8 mouse cellular contexts compared by ENCODE assay signal in the genomic region with DNA sequence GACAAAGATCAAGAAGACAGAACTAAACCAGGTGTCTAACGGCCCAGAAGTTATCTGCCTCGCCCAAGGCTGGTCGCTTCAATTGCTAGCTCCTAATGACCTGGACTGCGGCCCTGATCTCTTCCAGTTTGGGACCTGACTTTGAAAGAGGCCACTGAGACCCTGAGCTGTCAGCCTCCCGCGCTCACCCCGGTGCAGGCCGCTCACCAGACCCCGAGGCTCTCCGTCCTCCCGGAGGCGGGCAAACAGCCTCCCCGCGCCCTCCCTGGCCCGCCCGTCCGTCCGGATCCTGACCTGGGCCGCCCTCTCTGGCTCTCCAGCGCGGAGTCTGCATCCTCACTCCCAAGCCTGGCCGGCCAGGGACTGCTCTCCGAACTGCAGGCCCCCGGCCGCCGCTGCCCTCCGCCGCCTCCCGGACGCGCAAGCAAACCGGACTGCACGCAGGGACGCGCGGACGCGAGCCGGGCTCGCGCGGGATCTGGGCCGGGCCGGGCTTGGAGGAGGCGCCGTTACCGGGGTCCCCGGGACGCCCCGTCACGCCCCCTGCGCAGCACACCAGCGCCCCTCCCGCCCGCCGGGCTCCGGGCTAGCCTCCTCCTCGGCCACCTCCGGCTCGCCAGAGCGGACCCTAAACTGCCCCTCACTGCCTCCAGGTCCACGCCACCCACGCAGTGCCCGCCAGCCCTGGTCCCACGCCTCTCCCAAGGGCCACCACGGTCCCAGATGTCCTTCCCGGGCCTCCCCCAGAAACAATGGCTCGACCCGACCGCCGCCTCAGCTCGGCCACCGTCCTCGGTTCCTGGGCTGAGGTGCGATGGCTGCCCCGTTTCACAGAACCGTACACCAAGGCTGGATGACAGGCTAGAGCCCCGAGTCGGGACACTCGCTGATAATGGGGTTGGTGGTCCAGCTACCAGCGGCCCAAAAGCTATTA. TPM values are rescaled to one million over a fixed set of nuclear protein-coding genes. Genes with fewer than 3 reads are reported as not detected.
DNase-seq lines count a peak whose midpoint lies in the region; ATAC-seq and TF ChIP-seq lines count a peak whose summit lies in the region.

No protein-coding gene starts in this region.

- H3K36me3 ChIP-seq in hindbrain, embryonic 10.5 days: no peaks in the 10 kb centered on the region
- H3K36me3 ChIP-seq in lung, postnatal 0 days (ENCODE audit: insufficient read depth, low read length): no peaks in the 10 kb centered on the region

- ATAC-seq in frontal cortex, adult (ENCODE audit: low TSS enrichment): peak; percentile 6; the same call in 1 of the 2 replicates
- ATAC-seq in lung, postnatal 0 days: peak; percentile 50

- H3K4me2 ChIP-seq in lung, postnatal 0 days (replicated peaks; ENCODE audit: low read depth, low read length): peak overlapping the region; percentile 94

- H3K4me3 ChIP-seq in hindbrain, embryonic 10.5 days: peak overlapping the region; percentile 98
- peak overlapping the region; percentile 80 for H3K4me3 ChIP-seq in lung, postnatal 0 days (ENCODE audit: low read depth, low read length)

- TF ChIP-seq EP300 in lung, postnatal 0 days (IDR thresholded peaks at IDR 0.05): no peak

- peak; percentile 5 for DNase-seq in ES-CJ7 (ENCODE audit: low read depth, low spot score)
- peak; percentile 66 to 79 for DNase-seq in cerebellum, adult 18-20 months
- DNase-seq in hindbrain, embryonic 10.5 days (ENCODE audit: low spot score): peak; percentile 77
- peak; percentile 69 to 81 for DNase-seq in layer of hippocampus, postnatal 10 days (ENCODE audit: low spot score in 2 of 2)
- peak; percentile 80 for DNase-seq in lung, postnatal 0 days (ENCODE audit: low spot score)
- DNase-seq in ovary, postnatal 14 days (ENCODE audit: low spot score): peak; percentile 62
- DNase-seq in thymus, postnatal 25 days: peak; percentile 26

- H3K9me3 ChIP-seq in hindbrain, embryonic 10.5 days: no peaks in the 10 kb centered on the region
- no peaks in the 10 kb centered on the region for H3K9me3 ChIP-seq in lung, postnatal 0 days (ENCODE audit: low read length)

- peak overlapping the region; percentile 83 for H3K9ac ChIP-seq in lung, postnatal 0 days (replicated peaks; ENCODE audit: low read depth)

- TF ChIP-seq CTCF in lung, postnatal 0 days (IDR thresholded peaks at IDR 0.05): peak; percentile 27

- peaks cover 57% of the 10 kb centered on the region for H3K4me1 ChIP-seq in hindbrain, embryonic 10.5 days (replicated peaks)
- H3K4me1 ChIP-seq in lung, postnatal 0 days (ENCODE audit: insufficient read depth, low read depth, low read length): peaks cover 27% of the 10 kb centered on the region; the same call in 1 of the 2 replicates

- H3K27ac ChIP-seq in hindbrain, embryonic 10.5 days: peak overlapping the region; percentile 95
- H3K27ac ChIP-seq in lung, postnatal 0 days (ENCODE audit: low read length): peak overlapping the region; percentile 97

- H3K27me3 ChIP-seq in hindbrain, embryonic 10.5 days (ENCODE audit: insufficient read depth, poor library complexity, severe bottlenecking): peaks cover 13% of the 10 kb centered on the region
- H3K27me3 ChIP-seq in lung, postnatal 0 days (replicated peaks; ENCODE audit: insufficient read depth, low read length): no peaks in the 10 kb centered on the region

- WGBS in hindbrain, embryonic 10.5 days: under 1% methylated on average over 81 of the region's 81 CpGs
- WGBS in lung, postnatal 0 days: under 1% methylated on average over 67 of the region's 81 CpGs

RNA-seq across cellular contexts. Expression of gene Trio, which starts 1.4 kb away (rescaled TPM):
- polyA plus RNA-seq in hindbrain, embryonic 10.5 days (2016; fragmentation: Nextera tagmentation; extraction: Ambion mirVana): 25.3 and 25.5 TPM in 2 replicates
- total RNA-seq in layer of hippocampus, postnatal 10 days (2021): 100 to 1,000 TPM; 206 to 216 TPM
- polyA plus RNA-seq in lung, postnatal 0 days (2015; fragmentation: Nextera tagmentation; extraction: Ambion mirVana): 15.6 and 18.4 TPM in 2 replicates

Comparison
In these comparisons a context has a peak if more than half of its experiments do, and no peak if none do; other contexts are left out.
1. Peak in every context shown above with its lines: DNase-seq, ATAC-seq, H3K4me3 ChIP-seq and H3K27ac ChIP-seq.
2. DNase-seq: peak in every context shown above with its lines; median percentile 80 in lung, postnatal 0 days; 77 in hindbrain, embryonic 10.5 days; 75 in layer of hippocampus, postnatal 10 days; 72 in cerebellum, adult 18-20 months; 62 in ovary, postnatal 14 days; 26 in thymus, postnatal 25 days; 5 in ES-CJ7.